Mouse (Mus musculus): ENCODE measurements around the gene Olfr938. TPM values are rescaled to one million over a fixed set of nuclear protein-coding genes. Genes with fewer than 3 reads are reported as not detected.

Gene Olfr938
- not detected in 2 replicates for total RNA-seq (2014; fragmentation: Nextera tagmentation)
- total RNA-seq (2017) = not detected in 2 replicates

DNA sequence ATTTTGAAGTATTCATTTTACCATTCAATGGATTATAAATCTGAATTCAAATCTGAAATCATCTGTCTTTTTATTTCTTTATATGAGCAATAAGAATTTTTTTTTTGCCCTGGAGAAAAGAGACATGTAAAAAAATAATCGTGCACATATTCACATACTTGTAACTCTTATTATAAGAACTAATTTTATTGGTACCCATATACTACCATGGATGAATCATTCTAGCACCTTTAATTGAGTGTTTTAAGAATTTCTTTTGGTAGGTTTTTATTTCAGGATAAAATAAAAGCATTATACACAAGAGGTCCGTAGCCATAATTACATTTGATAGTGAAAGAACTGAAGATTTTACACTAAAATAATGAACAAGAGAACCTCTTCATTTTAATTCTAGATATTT is at the start of gene Olfr938:
Gene Olfr938, minus strand, starts transcription at position 101 of the 400 bp plus-strand sequence.
- no peak for ATAC-seq (replicated peaks; ENCODE audit: poor library complexity, severe bottlenecking)

DNA sequence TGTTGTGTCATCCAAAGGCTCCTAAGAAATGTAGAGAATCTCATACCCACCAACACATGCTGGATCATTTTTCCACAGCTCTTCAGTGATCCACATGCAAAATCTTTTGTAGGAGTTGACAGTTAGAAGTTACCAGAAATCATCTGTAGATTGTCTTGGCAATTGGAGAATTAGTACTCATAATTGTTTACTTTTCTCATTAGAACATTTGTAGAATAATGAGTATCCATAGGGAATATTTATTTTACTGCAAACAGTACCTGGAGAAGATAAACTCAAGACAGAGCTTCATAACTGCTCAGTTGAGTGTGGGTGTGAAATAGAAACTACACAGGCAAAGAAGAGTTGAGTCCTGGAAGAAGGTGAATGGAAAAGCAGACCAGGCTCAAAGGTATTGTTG is 49.1 kb upstream of the Olfr938 start, which contains the start of gene Olfr27:
Gene Olfr27, plus strand, starts transcription at position 301 of the 400 bp plus-strand sequence.
- ATAC-seq (replicated peaks; ENCODE audit: poor library complexity, severe bottlenecking) = no peak

DNA sequence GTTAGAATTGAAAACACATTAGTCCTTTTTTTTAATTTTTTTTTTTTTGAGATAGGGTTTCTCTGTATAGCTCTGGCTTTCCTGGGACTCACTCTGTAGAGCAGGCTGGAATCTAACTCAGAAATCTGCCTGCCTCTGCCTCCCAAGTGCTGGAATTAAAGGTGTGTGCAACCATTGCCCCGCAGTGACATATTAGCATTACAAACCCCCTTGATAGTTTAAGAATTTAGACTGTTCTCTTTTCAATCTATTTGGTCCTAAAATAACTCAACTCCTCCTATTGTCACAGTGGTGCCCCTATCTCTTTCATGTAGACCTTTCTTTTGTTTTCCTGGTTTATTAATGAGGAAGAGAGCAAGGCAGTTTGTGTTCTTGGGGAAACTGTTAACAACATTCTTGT is 48.6 kb upstream of the Olfr938 start:
- no peak for ATAC-seq (replicated peaks; ENCODE audit: poor library complexity, severe bottlenecking)

- ATAC-seq (replicated peaks; ENCODE audit: poor library complexity, severe bottlenecking) = no peak
Measured at GRCm38 (mm10) chr9:39064851-39065250, 13.8 kb downstream of the Olfr938 start, which contains the start of gene Olfr937. Gene Olfr937 (minus strand): TSS chr9:39064951.

Other genes with a start within 250 kb of the Olfr938 start
- gene Olfr924, start 234.4 kb downstream of the Olfr938 start, total RNA-seq (2014; fragmentation: Nextera tagmentation) = not detected in 2 replicates
- not detected in 2 replicates for gene Olfr924, start 234.4 kb downstream of the Olfr938 start, total RNA-seq (2017)
- not detected in 2 replicates for gene Olfr26, start 223.8 kb downstream of the Olfr938 start, total RNA-seq (2014; fragmentation: Nextera tagmentation)
- not detected in 2 replicates for gene Olfr26, start 223.8 kb downstream of the Olfr938 start, total RNA-seq (2017)
- not detected in 2 replicates for gene Olfr926, start 201.8 kb downstream of the Olfr938 start, total RNA-seq (2014; fragmentation: Nextera tagmentation)
- gene Olfr926, start 201.8 kb downstream of the Olfr938 start, total RNA-seq (2017) = not detected in 2 replicates
- gene Olfr930, start 149.1 kb downstream of the Olfr938 start, total RNA-seq (2014; fragmentation: Nextera tagmentation) = not detected in 2 replicates
- gene Olfr930, start 149.1 kb downstream of the Olfr938 start, total RNA-seq (2017) = not detected in 2 replicates
- gene Olfr933, start 106.6 kb downstream of the Olfr938 start, total RNA-seq (2014; fragmentation: Nextera tagmentation) = not detected in 2 replicates
- gene Olfr933, start 106.6 kb downstream of the Olfr938 start, total RNA-seq (2017) = not detected in 2 replicates
- gene Olfr934, start 90.6 kb downstream of the Olfr938 start, total RNA-seq (2014; fragmentation: Nextera tagmentation) = not detected in 2 replicates
- not detected in 2 replicates for gene Olfr934, start 90.6 kb downstream of the Olfr938 start, total RNA-seq (2017)
- gene Olfr935, start 79.2 kb downstream of the Olfr938 start, total RNA-seq (2014; fragmentation: Nextera tagmentation) = not detected in 2 replicates
- not detected in 2 replicates for gene Olfr935, start 79.2 kb downstream of the Olfr938 start, total RNA-seq (2017)
- not detected in 2 replicates for gene Olfr146, start 55.5 kb downstream of the Olfr938 start, total RNA-seq (2014; fragmentation: Nextera tagmentation)
- not detected in 2 replicates for gene Olfr146, start 55.5 kb downstream of the Olfr938 start, total RNA-seq (2017)
- not detected in 2 replicates for gene Olfr937, start 13.9 kb downstream of the Olfr938 start, total RNA-seq (2014; fragmentation: Nextera tagmentation)
- not detected in 2 replicates for gene Olfr937, start 13.9 kb downstream of the Olfr938 start, total RNA-seq (2017)
- gene Olfr27, start 49.2 kb upstream of the Olfr938 start, total RNA-seq (2014; fragmentation: Nextera tagmentation) = not detected in 2 replicates
- not detected in 2 replicates for gene Olfr27, start 49.2 kb upstream of the Olfr938 start, total RNA-seq (2017)
- not detected in 2 replicates for gene Olfr943, start 87.4 kb upstream of the Olfr938 start, total RNA-seq (2014; fragmentation: Nextera tagmentation)
- not detected in 2 replicates for gene Olfr943, start 87.4 kb upstream of the Olfr938 start, total RNA-seq (2017)
- gene Olfr944, start 123.0 kb upstream of the Olfr938 start, total RNA-seq (2014; fragmentation: Nextera tagmentation) = not detected in 2 replicates
- not detected in 2 replicates for gene Olfr944, start 123.0 kb upstream of the Olfr938 start, total RNA-seq (2017)
- not detected in 2 replicates for gene Olfr1537, start 171.1 kb upstream of the Olfr938 start, total RNA-seq (2014; fragmentation: Nextera tagmentation)
- gene Olfr1537, start 171.1 kb upstream of the Olfr938 start, total RNA-seq (2017) = not detected in 2 replicates
- not detected in 2 replicates for gene Olfr945, start 197.9 kb upstream of the Olfr938 start, total RNA-seq (2014; fragmentation: Nextera tagmentation)
- not detected in 2 replicates for gene Olfr945, start 197.9 kb upstream of the Olfr938 start, total RNA-seq (2017)
- not detected in 2 replicates for gene Olfr948, start 247.2 kb upstream of the Olfr938 start, total RNA-seq (2014; fragmentation: Nextera tagmentation)
- gene Olfr948, start 247.2 kb upstream of the Olfr938 start, total RNA-seq (2017) = not detected in 2 replicates